Mouse (Mus musculus) neural tube, embryonic 12.5 days (tissue): Measurements from ENCODE around the gene Gtpbp2. TPM values are rescaled to one million over a fixed set of nuclear protein-coding genes. Genes with fewer than 3 reads are reported as not detected.

ENCODE experiments used
- ATAC-seq: fragments of 200-750 bp; cut with Nextera tagmentation; 2 replicates; pipeline ENCODE4 v1.8.0; 2017; ENCODE audit warnings: low read depth, mild to moderate bottlenecking, moderate TSS enrichment, moderate library complexity; ENCODE audit not compliant: low FRiP score
- H3K27ac ChIP-seq: fragments of 300-500 bp; sonication (generic); 2 replicates; pipeline ENCODE4 v1.5.1; 2016
- H3K27me3 ChIP-seq: fragments of 300-500 bp; sonication (generic); replicated peaks from 2 replicates; pipeline ENCODE4 v1.6.1; 2016; ENCODE audit warnings: mild to moderate bottlenecking
- H3K36me3 ChIP-seq: fragments of 300-500 bp; sonication (generic); 2 replicates; pipeline ENCODE4 v1.6.1; 2016; ENCODE audit warnings: mild to moderate bottlenecking
- H3K4me1 ChIP-seq: fragments of 300-500 bp; sonication (generic); 2 replicates; pipeline ENCODE4 v1.6.1; 2016
- H3K4me2 ChIP-seq: fragments of 300-500 bp; sonication (generic); replicated peaks from 2 replicates; pipeline ENCODE4 v1.6.1; 2016; ENCODE audit warnings: mild to moderate bottlenecking
- H3K4me3 ChIP-seq: fragments of 300-500 bp; sonication (generic); 2 replicates; pipeline ENCODE4 v1.5.1; 2016
- H3K9ac ChIP-seq: fragments of 300-500 bp; sonication (generic); 2 replicates; pipeline ENCODE4 v1.6.1; 2016; ENCODE audit warnings: mild to moderate bottlenecking
- H3K9me3 ChIP-seq: fragments of 300-500 bp; sonication (generic); 2 replicates; pipeline ENCODE4 v1.6.1; 2016; ENCODE audit warnings: mild to moderate bottlenecking
- WGBS: fragments of 180-500 bp; shearing (Covaris S2); methylation state at CpG from one replicate; pipeline ENCODE4 v1.1.7; 2016; 5-methylcytosine and 5-hydroxymethylcytosine counted together
- polyA plus RNA-seq: library from polyadenylated mRNA; unstranded; fragments of >200 nt; fragmentation: Nextera tagmentation; extraction: Ambion mirVana; gene quantifications from 2 replicates; pipeline ENCODE4 v1.2.1, GENCODE M21; 2016

The Gtpbp2 gene
- 46.9 and 47.6 TPM in 2 replicates for polyA plus RNA-seq

- H3K4me3 ChIP-seq, result peak within 1 kb of the TSS; percentile 82
- H3K4me2 ChIP-seq, result peak within 1 kb of the TSS; percentile 74
- H3K4me1 ChIP-seq, result peaks cover 26% of the 10 kb centered on the region
- peak within 1 kb of the TSS; percentile 81 for H3K9ac ChIP-seq
- H3K27me3 ChIP-seq, result no peaks in the 10 kb centered on the region
- H3K9me3 ChIP-seq, result no peaks in the 10 kb centered on the region
- peak; percentile 98 for ATAC-seq
- under 1% methylated on average over 23 of the region's 23 CpGs for WGBS
- peaks cover 20% of the 10 kb centered on the region for H3K36me3 ChIP-seq
- peak within 1 kb of the TSS; percentile 34; the same call in 1 of the 2 replicates for H3K27ac ChIP-seq
Observed at GRCm38 (mm10) chr17:46160686-46161085, at the start of gene Gtpbp2. Gene Gtpbp2 (plus strand): TSS chr17:46161032.

- H3K36me3 ChIP-seq, result peaks cover 30% of the 10 kb centered on the region
- no peak overlapping the region for H3K4me3 ChIP-seq
- no peak for ATAC-seq
- no peak overlapping the region for H3K9ac ChIP-seq
- peaks cover 24% of the 10 kb centered on the region for H3K4me1 ChIP-seq
- no peaks in the 10 kb centered on the region for H3K9me3 ChIP-seq
- no peak overlapping the region for H3K27ac ChIP-seq
- WGBS, result 70% methylated on average over 2 of the region's 2 CpGs
- no peak overlapping the region for H3K4me2 ChIP-seq
- no peaks in the 10 kb centered on the region for H3K27me3 ChIP-seq
Observed at GRCm38 (mm10) chr17:46115489-46115888, 45.3 kb upstream of the Gtpbp2 start.

GRCm38 (mm10) chr17:46116138-46116537 is 44.7 kb upstream of the Gtpbp2 start:
- no peak overlapping the region for H3K4me2 ChIP-seq
- H3K9ac ChIP-seq, result no peak overlapping the region
- ATAC-seq, result no peak
- H3K36me3 ChIP-seq, result peaks cover 31% of the 10 kb centered on the region
- H3K4me3 ChIP-seq, result no peak overlapping the region
- 94% methylated on average over 11 of the region's 11 CpGs for WGBS
- no peaks in the 10 kb centered on the region for H3K9me3 ChIP-seq
- H3K27me3 ChIP-seq, result no peaks in the 10 kb centered on the region
- no peak overlapping the region for H3K27ac ChIP-seq
- H3K4me1 ChIP-seq, result peaks cover 24% of the 10 kb centered on the region

GRCm38 (mm10) chr17:46116881-46117280 is 44.0 kb upstream of the Gtpbp2 start:
- Histone ChIP-seq H3K4me2 (no peak overlapping the region), H3K9ac (no peak overlapping the region), H3K9me3 (no peaks in the 10 kb centered on the region), H3K36me3 (peaks cover 31% of the 10 kb centered on the region), H3K4me1 (peaks cover 17% of the 10 kb centered on the region; the same call in 1 of the 2 replicates), H3K4me3 (no peak overlapping the region), H3K27me3 (no peaks in the 10 kb centered on the region), H3K27ac (no peak overlapping the region)
- no peak for ATAC-seq
- 92% methylated on average over 3 of the region's 3 CpGs for WGBS

GRCm38 (mm10) chr17:46117623-46118422 is 43.0 kb upstream of the Gtpbp2 start:
- Histone ChIP-seq H3K27me3 (no peaks in the 10 kb centered on the region), H3K4me1 (0 out of 2 replicates have a peak, but pooled peaks cover 12% of the 10 kb centered on the region), H3K9me3 (no peaks in the 10 kb centered on the region), H3K9ac (peak overlapping the region; percentile 6; the same call in 1 of the 2 replicates), H3K4me2 (no peak overlapping the region), H3K36me3 (peaks cover 36% of the 10 kb centered on the region), H3K27ac (no peak overlapping the region), H3K4me3 (no peak overlapping the region)
- 76% methylated on average over 13 of the region's 13 CpGs for WGBS
- ATAC-seq, result no peak

GRCm38 (mm10) chr17:46118423-46118850 is 42.4 kb upstream of the Gtpbp2 start:
- no peak for ATAC-seq
- Histone ChIP-seq H3K9ac (no peak overlapping the region), H3K4me2 (no peak overlapping the region), H3K27ac (no peak overlapping the region), H3K9me3 (no peaks in the 10 kb centered on the region), H3K27me3 (no peaks in the 10 kb centered on the region), H3K4me3 (no peak overlapping the region), H3K36me3 (peaks cover 42% of the 10 kb centered on the region), H3K4me1 (0 out of 2 replicates have a peak, but pooled peaks cover 12% of the 10 kb centered on the region)
- 86% methylated on average over 4 of the region's 4 CpGs for WGBS

GRCm38 (mm10) chr17:46119641-46120040 is 41.2 kb upstream of the Gtpbp2 start:
- H3K4me2 ChIP-seq, result no peak overlapping the region
- ATAC-seq, result no peak
- 0 out of 2 replicates have a peak, but pooled peaks cover 12% of the 10 kb centered on the region for H3K4me1 ChIP-seq
- H3K27ac ChIP-seq, result no peak overlapping the region
- H3K27me3 ChIP-seq, result no peaks in the 10 kb centered on the region
- H3K36me3 ChIP-seq, result peaks cover 54% of the 10 kb centered on the region
- H3K4me3 ChIP-seq, result no peak overlapping the region
- H3K9ac ChIP-seq, result no peak overlapping the region
- H3K9me3 ChIP-seq, result no peaks in the 10 kb centered on the region
- WGBS, result 91% methylated on average over 10 of the region's 10 CpGs

- H3K27ac ChIP-seq, result no peak overlapping the region
- H3K9me3 ChIP-seq, result no peaks in the 10 kb centered on the region
- no peak overlapping the region for H3K9ac ChIP-seq
- no peak overlapping the region for H3K4me2 ChIP-seq
- 0 out of 2 replicates have a peak, but pooled peaks cover 7% of the 10 kb centered on the region for H3K4me1 ChIP-seq
- no peaks in the 10 kb centered on the region for H3K27me3 ChIP-seq
- ATAC-seq, result no peak
- no peak overlapping the region for H3K4me3 ChIP-seq
- H3K36me3 ChIP-seq, result peaks cover 82% of the 10 kb centered on the region
- WGBS, result 93% methylated on average over 4 of the region's 4 CpGs
Observed at GRCm38 (mm10) chr17:46122791-46123190, 38.0 kb upstream of the Gtpbp2 start.

GRCm38 (mm10) chr17:46123285-46123684 is 37.5 kb upstream of the Gtpbp2 start:
- Histone ChIP-seq H3K9ac (no peak overlapping the region), H3K36me3 (peaks cover 82% of the 10 kb centered on the region), H3K9me3 (no peaks in the 10 kb centered on the region), H3K4me2 (no peak overlapping the region), H3K27me3 (no peaks in the 10 kb centered on the region), H3K4me1 (0 out of 2 replicates have a peak, but pooled peaks cover 3% of the 10 kb centered on the region), H3K4me3 (no peak overlapping the region), H3K27ac (no peak overlapping the region)
- WGBS, result 95% methylated on average over 4 of the region's 4 CpGs
- no peak for ATAC-seq

- H3K27ac ChIP-seq, result no peak overlapping the region
Observed at GRCm38 (mm10) chr17:46123953-46124700, 36.7 kb upstream of the Gtpbp2 start.

GRCm38 (mm10) chr17:46126608-46127007 is 34.2 kb upstream of the Gtpbp2 start:
- Histone ChIP-seq H3K27ac (no peak overlapping the region), H3K36me3 (peaks cover 81% of the 10 kb centered on the region), H3K9me3 (no peaks in the 10 kb centered on the region), H3K9ac (no peak overlapping the region), H3K4me2 (no peak overlapping the region), H3K4me3 (no peak overlapping the region), H3K27me3 (no peaks in the 10 kb centered on the region), H3K4me1 (no peaks in the 10 kb centered on the region)
- ATAC-seq, result no peak
- 84% methylated on average over 6 of the region's 6 CpGs for WGBS

More at GRCm38 (mm10) chr17:46123953-46124700, 36.7 kb upstream of the Gtpbp2 start:
- H3K9me3 ChIP-seq, result no peaks in the 10 kb centered on the region
- H3K4me1 ChIP-seq, result no peaks in the 10 kb centered on the region
- no peak for ATAC-seq
- H3K9ac ChIP-seq, result no peak overlapping the region
- no peak overlapping the region for H3K4me2 ChIP-seq
- H3K36me3 ChIP-seq, result peaks cover 82% of the 10 kb centered on the region
- WGBS, result 91% methylated on average over 12 of the region's 12 CpGs
- no peak overlapping the region for H3K4me3 ChIP-seq
- H3K27me3 ChIP-seq, result no peaks in the 10 kb centered on the region

- 82% methylated on average over 6 of the region's 6 CpGs for WGBS
- Histone ChIP-seq H3K36me3 (peaks cover 75% of the 10 kb centered on the region), H3K27ac (no peak overlapping the region)
Observed at GRCm38 (mm10) chr17:46127814-46128493, 32.9 kb upstream of the Gtpbp2 start.

More at GRCm38 (mm10) chr17:46127814-46128493, 32.9 kb upstream of the Gtpbp2 start:
- H3K4me3 ChIP-seq, result no peak overlapping the region
- no peak for ATAC-seq
- no peak overlapping the region for H3K9ac ChIP-seq
- H3K27me3 ChIP-seq, result no peaks in the 10 kb centered on the region
- no peaks in the 10 kb centered on the region for H3K4me1 ChIP-seq
- H3K9me3 ChIP-seq, result no peaks in the 10 kb centered on the region
- H3K4me2 ChIP-seq, result no peak overlapping the region
